Mouse (Mus musculus) C2C12 (cell line): ENCODE data around the gene Scoc. TPM values are rescaled to one million over a fixed set of nuclear protein-coding genes. Genes with fewer than 3 reads are reported as not detected.

Experiments
- H3K27me3 ChIP-seq: one replicate; pipeline ENCODE4 v1.6.1; 2011; ENCODE audit not compliant: control insufficient read depth, insufficient read depth, insufficient read length
- H3K36me3 ChIP-seq: one replicate; pipeline ENCODE4 v1.6.1; 2011; ENCODE audit not compliant: control insufficient read depth, insufficient read depth
- H3K4me3 ChIP-seq: one replicate; pipeline ENCODE4 v1.5.1; 2011; ENCODE audit warnings: mild to moderate bottlenecking, control low read depth; ENCODE audit not compliant: poor library complexity, insufficient read depth, severe bottlenecking
- H3K79me2 ChIP-seq: one replicate; pipeline ENCODE4 v1.6.1; 2011; ENCODE audit not compliant: control insufficient read depth, insufficient read depth
- H3K79me3 ChIP-seq: one replicate; pipeline ENCODE4 v1.6.1; 2011; ENCODE audit warnings: low read depth, control low read depth
- H3ac ChIP-seq: one replicate; pipeline ENCODE3; 2011; ENCODE audit warnings: low read depth; ENCODE audit not compliant: control insufficient read depth, insufficient read length
- CEBPB ChIP-seq: IDR thresholded peaks from one replicate; pipeline ENCODE4 v1.6.1; 2011; ENCODE audit warnings: low read depth, mild to moderate bottlenecking, control low read depth, moderate library complexity
- CTCF ChIP-seq: IDR thresholded peaks from one replicate; pipeline ENCODE4 v1.5.1; 2011; ENCODE audit not compliant: control insufficient read depth, insufficient read depth, insufficient read length
- FOSL1 ChIP-seq: IDR thresholded peaks from one replicate; pipeline ENCODE4 v1.8.0; 2011; ENCODE audit warnings: mild to moderate bottlenecking, low read length; ENCODE audit not compliant: poor library complexity, insufficient read depth, severe bottlenecking
- MAX ChIP-seq: IDR thresholded peaks from one replicate; pipeline ENCODE4 v1.6.1; 2011; ENCODE audit warnings: mild to moderate bottlenecking, control low read depth
- MYOD1 ChIP-seq: IDR thresholded peaks from one replicate; pipeline ENCODE4 v1.6.1; 2011; ENCODE audit warnings: low read depth; ENCODE audit not compliant: control insufficient read depth, insufficient read length
- MYOG ChIP-seq: IDR thresholded peaks from one replicate; pipeline ENCODE4 v1.6.1; 2011; ENCODE audit not compliant: control insufficient read depth, insufficient read length; ENCODE audit errors: extremely low read depth
- USF1 ChIP-seq: IDR thresholded peaks from one replicate; pipeline ENCODE4 v1.6.1; 2011; ENCODE audit warnings: low read depth, mild to moderate bottlenecking, control low read depth, moderate library complexity
- polyA plus RNA-seq: library from polyadenylated mRNA; unstranded; fragments of >200 nt; fragmentation: generic; extraction: Trizol; gene quantifications from one replicate; pipeline ENCODE4 v1.2.1, GENCODE M21; 2012; ENCODE audit warnings: missing spikeins

Gene Scoc
- polyA plus RNA-seq, 1 experiment = 41.6 TPM

DNA sequence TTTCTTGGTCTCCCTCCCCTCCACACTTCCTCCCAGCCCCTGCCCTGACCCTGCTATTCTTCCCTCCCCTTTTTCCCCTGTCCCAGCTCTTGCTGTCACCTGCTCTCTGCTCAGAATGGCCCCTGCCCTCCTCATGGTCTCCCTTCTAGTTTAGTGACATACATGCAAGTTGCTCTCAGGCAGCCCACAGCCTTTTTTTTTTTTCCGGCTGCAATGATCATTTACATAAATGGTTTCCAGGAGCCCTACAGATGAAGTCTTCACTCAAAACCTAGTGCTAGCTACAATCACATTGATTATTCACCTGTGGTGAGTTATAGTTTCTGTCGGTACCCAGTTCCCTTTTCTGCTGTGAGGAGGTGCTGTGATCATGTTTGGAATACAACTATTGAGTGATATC, 77.2 kb downstream of the Scoc start:
- no peaks in the 10 kb centered on the region for H3K79me3 ChIP-seq
- no peaks in the 10 kb centered on the region for H3K36me3 ChIP-seq
- no peak overlapping the region for H3K4me3 ChIP-seq
- no peaks in the 10 kb centered on the region for H3K27me3 ChIP-seq
- TF ChIP-seq CEBPB (no peak), MYOD1 (no peak), MAX (no peak), USF1 (no peak), FOSL1 (no peak)
- H3K79me2 ChIP-seq = no peaks in the 10 kb centered on the region
- no peak overlapping the region for H3ac ChIP-seq

GRCm38 (mm10) chr8:83380141-83380540, 78.0 kb downstream of the Scoc start:
- no peaks in the 10 kb centered on the region for H3K79me2 ChIP-seq

More at GRCm38 (mm10) chr8:83380141-83380540, 78.0 kb downstream of the Scoc start:
- Histone ChIP-seq H3K79me3 (no peaks in the 10 kb centered on the region), H3K27me3 (no peaks in the 10 kb centered on the region), H3K4me3 (no peak overlapping the region), H3K36me3 (no peaks in the 10 kb centered on the region), H3ac (no peak overlapping the region)
- TF ChIP-seq CTCF (no peak), MYOG (no peak), MYOD1 (no peak), USF1 (no peak), CEBPB (no peak), MAX (no peak), FOSL1 (no peak)

Other genes starting within 250 kb of the Scoc start
- gene Ucp1, start 168.0 kb downstream of the Scoc start, polyA plus RNA-seq = not detected
- 1.3 TPM for gene Elmod2, start 125.9 kb downstream of the Scoc start, polyA plus RNA-seq
- not detected for gene Mgat4d, start 109.9 kb downstream of the Scoc start, polyA plus RNA-seq
- gene Clgn, start 68.5 kb downstream of the Scoc start, polyA plus RNA-seq = not detected
- gene Olfr370, start 77.4 kb upstream of the Scoc start, polyA plus RNA-seq = not detected
- 302 TPM for gene Ndufb7, start 108.3 kb upstream of the Scoc start, polyA plus RNA-seq
- 193 TPM for gene Tecr, start 149.6 kb upstream of the Scoc start, polyA plus RNA-seq
- gene Dnajb1, start 149.8 kb upstream of the Scoc start, polyA plus RNA-seq = 41.0 TPM
- gene Gipc1, start 194.3 kb upstream of the Scoc start, polyA plus RNA-seq = 81.8 TPM
- 0.56 TPM for gene Ptger1, start 208.3 kb upstream of the Scoc start, polyA plus RNA-seq
- gene Pkn1, start 240.8 kb upstream of the Scoc start, polyA plus RNA-seq = 26.6 TPM